Mouse (Mus musculus) ES-Bruce4 (cell line): Measurements from ENCODE around the gene Spata17.

Experiments
- EP300 ChIP-seq: IDR thresholded peaks from 2 replicates; pipeline ENCODE4 v1.6.1; 2011; ENCODE audit warnings: low read depth, low read length; ENCODE audit not compliant: insufficient read depth
- POLR2A ChIP-seq: IDR thresholded peaks from one replicate; pipeline ENCODE4 v1.8.1; 2011; ENCODE audit warnings: low read length; ENCODE audit not compliant: insufficient read depth

DNA sequence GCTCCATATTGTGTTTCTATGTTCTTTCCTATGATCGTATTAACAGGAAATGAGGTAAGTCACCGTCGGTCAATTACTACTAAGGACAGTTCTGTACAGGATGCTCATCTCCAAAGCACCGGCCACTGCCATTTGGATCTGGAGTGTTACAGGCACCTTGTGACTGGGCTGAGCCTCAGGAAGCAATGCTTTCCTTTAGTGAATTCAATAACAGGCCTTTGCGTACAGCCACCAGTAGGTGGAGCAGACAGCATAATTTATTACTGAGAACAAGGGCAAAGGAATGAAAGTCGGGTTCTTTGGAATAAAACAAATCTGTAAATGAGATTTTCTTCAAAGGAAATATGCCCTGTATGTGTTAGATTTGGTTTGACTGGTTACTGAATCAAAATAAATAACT is 77.8 kb downstream of the Spata17 start:
- TF ChIP-seq POLR2A (no peak), EP300 (no peak)
